Mouse (Mus musculus) bone marrow, adult 2 months (tissue): ENCODE results near the gene Chst3.

Source experiments
- CTCF ChIP-seq: fragments of 200-500 bp; IDR thresholded peaks from 2 replicates; pipeline ENCODE4 v1.5.1; 2011; ENCODE audit warnings: low read length, control low read depth; ENCODE audit not compliant: control insufficient read depth, insufficient read depth
- POLR2A ChIP-seq: fragments of 200-500 bp; IDR thresholded peaks from 2 replicates; pipeline ENCODE4 v1.6.1; 2011; ENCODE audit warnings: low read depth, mild to moderate bottlenecking, control low read depth, low read length, borderline replicate concordance; ENCODE audit not compliant: control insufficient read depth

DNA sequence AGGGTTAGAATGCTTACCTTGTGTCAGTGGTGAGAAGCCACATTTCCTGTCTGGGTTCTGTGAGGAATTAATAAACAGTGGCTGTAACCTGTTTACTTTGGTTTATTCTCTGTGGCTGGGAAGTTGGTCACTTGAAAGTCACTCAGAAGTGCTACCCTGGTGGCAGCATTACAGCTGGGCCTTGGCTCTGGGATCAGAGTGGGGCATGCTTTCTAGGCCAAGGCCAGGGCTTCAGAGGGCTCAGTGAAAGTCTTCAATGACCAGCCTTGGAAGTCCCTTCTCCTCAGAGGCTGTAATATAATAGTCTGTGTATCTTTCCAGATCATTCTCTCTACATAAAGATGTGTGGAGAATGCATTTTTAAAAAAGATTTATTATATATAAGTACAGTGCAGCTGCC, 63.0 kb downstream of the Chst3 start:
- TF ChIP-seq POLR2A (no peak), CTCF (no peak)
